Mouse (Mus musculus) effector memory CD4-positive, alpha-beta T cell, adult 7 months (primary cell): ENCODE measurements around the gene Slfn8. TPM values are rescaled to one million over a fixed set of nuclear protein-coding genes. Genes with fewer than 3 reads are reported as not detected.

Experiments used
- polyA plus RNA-seq: library from polyadenylated mRNA; unstranded; fragments of 100-300 nt; shearing (Covaris generic); gene quantifications from one replicate; pipeline ENCODE4 v1.2.1, GENCODE M21; 2017

The Slfn8 gene
- polyA plus RNA-seq = 31.4 TPM

DNA sequence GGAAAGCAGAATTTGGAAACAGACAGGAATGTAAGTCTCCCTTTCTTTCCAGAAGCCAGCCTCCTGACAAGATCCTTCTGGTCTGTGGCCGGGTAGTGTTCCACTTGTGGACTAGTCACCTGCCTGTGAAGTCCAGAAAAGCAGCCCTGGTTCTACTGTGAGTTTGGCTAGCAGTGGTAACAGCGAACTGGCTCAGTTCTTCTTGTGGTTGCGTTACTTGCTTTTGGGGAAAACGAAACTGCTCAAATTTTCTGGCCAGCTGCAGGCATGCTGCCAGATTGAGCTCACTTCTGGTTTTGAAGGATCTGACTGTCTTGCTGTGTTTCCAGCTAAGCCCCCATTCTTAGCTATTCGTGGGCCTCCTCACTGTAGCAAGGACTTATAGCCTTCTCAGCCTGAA, at the start of gene Slfn8:
Gene Slfn8 (minus strand): TSS at position 190 of the 400 bp plus-strand sequence.

DNA sequence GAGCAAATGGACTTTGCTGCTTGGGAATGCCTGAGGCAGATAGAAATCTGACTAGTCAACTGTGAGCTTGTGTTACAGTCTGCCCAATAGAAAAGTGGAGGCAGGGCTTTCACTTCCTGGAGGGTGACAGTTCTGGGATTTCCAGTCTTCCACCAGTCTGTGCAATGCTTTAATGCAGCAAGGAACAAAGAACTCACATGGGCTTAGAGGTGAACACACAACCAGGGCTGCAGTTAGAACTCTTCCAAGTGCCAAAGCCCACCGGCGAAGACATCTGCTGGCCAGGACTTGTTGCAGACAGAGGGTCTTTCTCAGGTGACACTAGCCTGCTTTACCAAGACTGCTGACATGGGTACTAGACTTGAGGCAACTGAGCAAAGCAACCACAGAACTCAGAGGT, 44.3 kb upstream of the Slfn8 start, which contains the start of gene Slfn2:
Gene Slfn2 (plus strand): TSS at position 167 of the 400 bp plus-strand sequence.

DNA sequence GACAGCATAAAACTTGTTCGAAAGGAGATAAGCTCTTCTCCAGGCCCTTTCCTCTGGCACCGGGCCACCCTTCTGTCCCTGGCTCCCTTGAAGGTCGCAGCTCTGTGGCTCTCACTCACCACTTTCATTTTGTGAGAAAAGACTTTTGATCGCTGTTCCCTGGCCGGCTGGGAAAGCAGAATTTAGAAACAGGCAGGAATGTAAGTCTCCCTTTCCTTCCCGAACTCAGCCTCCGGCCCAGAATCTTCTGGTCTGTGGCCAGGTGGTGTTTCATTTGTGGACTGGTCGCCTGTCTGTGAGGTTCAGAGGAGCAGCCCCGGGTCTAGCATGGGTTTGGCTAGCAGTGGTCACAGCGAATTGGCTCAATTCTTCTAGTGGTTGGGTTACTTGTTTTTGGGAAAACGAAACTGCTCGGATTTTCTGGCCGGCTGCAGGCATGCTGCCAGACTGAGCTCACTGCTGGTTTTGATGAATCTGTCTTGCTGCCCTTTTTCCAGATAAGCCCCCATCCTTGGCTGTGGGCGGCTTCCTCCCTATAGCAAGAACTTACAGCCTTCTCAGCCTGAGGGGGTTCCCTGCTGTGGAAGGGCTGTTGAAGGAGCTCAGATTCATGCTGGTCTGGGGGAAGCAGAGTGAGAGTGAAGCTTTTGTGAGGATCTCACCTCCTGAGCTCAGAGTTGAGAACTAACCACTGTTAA, 29.0 kb downstream of the Slfn8 start, which contains the start of gene Slfn9:
Gene Slfn9 (minus strand): TSS at position 362 of the 698 bp plus-strand sequence.

Other genes with a start within 250 kb of the Slfn8 start
- gene Lig3, start 239.7 kb downstream of the Slfn8 start, polyA plus RNA-seq = 25.0 TPM
- 22.8 TPM for gene Rffl, start 149.6 kb downstream of the Slfn8 start, polyA plus RNA-seq
- 11.7 TPM for gene Rad51d, start 130.2 kb downstream of the Slfn8 start, polyA plus RNA-seq
- 0.34 TPM for gene Fndc8, start 128.7 kb downstream of the Slfn8 start, polyA plus RNA-seq
- 17.9 TPM for gene Nle1, start 112.4 kb downstream of the Slfn8 start, polyA plus RNA-seq
- 0.18 TPM for gene Unc45b, start 110.3 kb downstream of the Slfn8 start, polyA plus RNA-seq
- 10.5 TPM for gene Slfn5, start 69.5 kb downstream of the Slfn8 start, polyA plus RNA-seq
- 2.9 TPM for gene Slfn9, start 29.0 kb downstream of the Slfn8 start, polyA plus RNA-seq
- gene Slfn2, start 44.3 kb upstream of the Slfn8 start, polyA plus RNA-seq = 878 TPM
- gene Slfn1, start 96.0 kb upstream of the Slfn8 start, polyA plus RNA-seq = 104 TPM
- not detected for gene Slfn4, start 154.4 kb upstream of the Slfn8 start, polyA plus RNA-seq
- 2.0 TPM for gene Slfn3, start 170.5 kb upstream of the Slfn8 start, polyA plus RNA-seq